Mouse (Mus musculus) hindlimb bud, embryonic 11.5 days (tissue): ENCODE results near the gene Klhl26.

Experiments used
- DNase-seq: peaks from one replicate; pipeline ENCODE4 v3.0.0-alpha.2; 2012; ENCODE audit warnings: low read depth, low spot score; ENCODE audit errors: extremely low spot score

The Klhl26 gene

GRCm38 (mm10) chr8:70501820-70502529 is 25.2 kb upstream of the Klhl26 start:
- no peak for DNase-seq

- DNase-seq = no peak
Measured at GRCm38 (mm10) chr8:70500386-70501301, 23.9 kb upstream of the Klhl26 start.

- DNase-seq = no peak
Measured at GRCm38 (mm10) chr8:70495771-70496062, 18.9 kb upstream of the Klhl26 start.

DNA sequence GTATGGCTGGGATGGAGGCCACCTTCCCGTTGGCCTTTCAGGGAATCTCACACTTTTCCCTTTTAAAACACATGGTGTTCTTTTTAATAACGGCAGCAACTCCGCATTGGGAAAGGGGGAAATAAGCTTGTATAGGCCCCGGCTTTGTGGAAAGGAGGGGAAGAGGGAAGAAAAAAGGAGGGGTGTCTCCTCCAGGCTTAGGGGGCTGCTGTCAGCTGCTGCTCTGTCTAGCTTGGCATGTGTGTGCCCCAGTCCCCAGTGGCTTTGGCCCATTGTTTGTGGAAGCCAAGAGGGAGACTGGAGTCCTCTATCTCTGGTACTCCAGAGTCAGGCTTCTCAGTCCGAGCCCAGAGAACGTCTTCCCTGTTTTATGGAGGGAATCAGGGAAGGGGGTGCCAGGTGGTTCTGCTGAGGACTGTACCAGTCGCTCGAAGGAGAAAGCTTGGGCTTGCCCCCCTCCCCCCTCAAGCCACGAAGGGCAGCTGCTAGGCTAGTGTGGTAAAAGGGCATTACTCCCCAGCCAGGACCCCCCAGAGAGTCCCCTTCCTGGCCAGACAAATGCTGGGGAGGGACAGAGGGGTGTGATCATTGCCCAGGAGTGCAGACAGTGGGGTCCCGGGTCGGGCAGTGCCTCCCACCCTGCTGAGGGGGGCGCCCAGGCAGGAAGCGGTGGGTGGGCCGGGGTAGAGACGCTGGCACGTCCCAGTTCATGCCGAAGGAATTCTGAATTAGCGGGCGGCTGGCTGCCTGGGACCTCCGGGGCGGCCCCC is 18.4 kb upstream of the Klhl26 start:
- DNase-seq = no peak

DNA sequence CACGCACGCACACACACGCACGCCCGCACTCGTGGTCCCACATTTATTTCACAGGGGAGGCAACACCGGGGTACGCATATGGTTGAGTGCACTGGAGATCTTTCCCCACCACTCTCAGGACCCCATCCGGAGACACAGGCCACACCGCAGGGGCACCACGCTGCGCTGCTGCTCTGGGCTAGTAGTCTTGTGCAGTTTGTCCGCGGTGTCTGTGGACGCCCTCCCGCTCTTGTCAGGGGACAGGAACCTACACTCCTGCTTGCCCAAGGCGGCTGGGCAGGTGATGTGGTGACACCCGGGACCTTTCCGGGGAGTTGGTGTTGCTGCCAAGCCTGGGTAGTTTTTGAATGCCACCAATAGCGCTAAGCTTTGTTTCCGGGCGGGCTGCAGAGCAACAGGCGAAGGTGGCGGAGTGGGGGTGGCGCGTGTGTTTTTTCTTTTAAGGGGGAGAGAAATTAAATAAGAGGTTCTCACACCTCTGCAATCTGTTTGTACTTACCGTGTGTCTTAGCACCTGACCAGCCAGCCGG is 17.7 kb upstream of the Klhl26 start:
- no peak for DNase-seq

- no peak for DNase-seq
Measured at GRCm38 (mm10) chr8:70493692-70494415, 17.1 kb upstream of the Klhl26 start.

DNA sequence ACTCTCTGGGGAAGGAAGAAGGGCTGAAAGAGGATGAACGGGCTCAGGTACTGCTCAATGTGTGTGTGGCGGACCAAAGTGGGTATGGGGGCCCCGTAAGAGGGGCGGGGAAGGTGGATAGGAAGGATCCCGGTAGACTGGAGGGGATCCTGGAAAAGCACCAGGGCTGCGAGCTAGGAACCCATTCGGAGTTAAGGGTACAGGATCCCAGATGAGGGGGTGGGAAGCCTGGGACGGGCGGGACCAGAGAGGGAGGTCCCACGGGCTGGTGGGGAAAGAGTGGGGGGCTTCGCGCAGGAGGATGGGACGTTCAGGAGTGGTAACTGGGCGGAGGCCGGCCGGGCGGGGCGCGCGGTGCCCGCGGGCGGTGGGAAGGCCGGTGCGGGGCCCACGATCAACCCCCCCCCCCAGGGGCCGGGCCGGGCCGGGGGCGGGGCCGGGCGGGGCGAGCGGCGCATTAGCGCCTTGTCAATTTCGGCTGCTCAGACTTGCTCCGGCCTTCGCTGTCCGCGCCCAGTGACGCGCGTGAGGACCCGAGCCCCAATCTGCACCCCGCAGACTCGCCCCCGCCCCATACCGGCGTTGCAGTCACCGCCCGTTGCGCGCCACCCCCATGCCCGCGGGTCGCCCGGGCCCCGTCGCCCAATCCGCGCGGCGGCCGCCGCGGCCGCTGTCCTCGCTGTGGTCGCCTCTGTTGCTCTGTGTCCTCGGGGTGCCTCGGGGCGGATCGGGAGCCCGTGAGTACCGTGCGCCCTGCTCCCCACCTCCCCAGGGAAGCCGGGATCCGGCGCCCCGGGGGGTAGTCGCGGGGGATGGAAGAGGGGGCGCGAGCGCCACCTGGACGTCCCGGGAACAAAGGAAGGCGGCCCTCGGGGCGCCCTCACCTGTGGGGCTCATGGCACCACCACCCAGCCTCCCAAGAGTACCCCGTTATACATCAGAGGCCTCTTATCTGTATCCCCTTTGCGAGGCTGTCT is 16.2 kb upstream of the Klhl26 start, which contains the start of gene Crlf1:
Gene Crlf1 (plus strand): TSS at position 495 of the 977 bp plus-strand sequence.
- DNase-seq = no peak

DNA sequence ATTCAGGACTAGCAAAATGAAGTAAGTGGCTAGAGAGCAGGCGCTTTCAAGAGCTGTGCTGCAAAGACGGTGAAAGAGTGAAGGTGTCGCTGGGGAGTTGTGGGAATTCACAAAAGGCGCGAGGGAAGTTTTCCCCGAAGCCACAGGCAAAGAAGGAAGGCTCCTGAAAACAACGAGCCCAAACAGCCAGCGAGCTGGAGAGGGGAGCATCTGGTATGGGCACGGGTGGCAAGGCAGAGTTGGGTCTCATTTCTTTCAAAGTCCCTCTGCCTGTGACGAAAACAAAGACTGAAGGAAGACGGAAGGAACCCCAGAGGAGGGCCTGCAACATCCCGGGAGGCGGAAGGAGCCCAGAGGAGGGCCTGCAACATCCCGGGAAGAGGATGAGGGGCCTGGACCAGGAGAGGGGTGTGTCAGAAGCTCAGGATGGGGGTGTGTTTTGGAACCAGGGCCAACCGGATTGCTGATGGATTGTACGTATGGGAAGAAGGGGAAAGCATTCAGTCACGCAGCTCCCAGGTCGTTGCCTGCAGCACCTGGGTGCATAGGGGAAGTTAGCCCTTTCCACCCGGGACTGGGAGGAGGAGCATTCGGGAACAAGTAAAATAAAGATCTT is 14.2 kb upstream of the Klhl26 start:
- no peak for DNase-seq

DNA sequence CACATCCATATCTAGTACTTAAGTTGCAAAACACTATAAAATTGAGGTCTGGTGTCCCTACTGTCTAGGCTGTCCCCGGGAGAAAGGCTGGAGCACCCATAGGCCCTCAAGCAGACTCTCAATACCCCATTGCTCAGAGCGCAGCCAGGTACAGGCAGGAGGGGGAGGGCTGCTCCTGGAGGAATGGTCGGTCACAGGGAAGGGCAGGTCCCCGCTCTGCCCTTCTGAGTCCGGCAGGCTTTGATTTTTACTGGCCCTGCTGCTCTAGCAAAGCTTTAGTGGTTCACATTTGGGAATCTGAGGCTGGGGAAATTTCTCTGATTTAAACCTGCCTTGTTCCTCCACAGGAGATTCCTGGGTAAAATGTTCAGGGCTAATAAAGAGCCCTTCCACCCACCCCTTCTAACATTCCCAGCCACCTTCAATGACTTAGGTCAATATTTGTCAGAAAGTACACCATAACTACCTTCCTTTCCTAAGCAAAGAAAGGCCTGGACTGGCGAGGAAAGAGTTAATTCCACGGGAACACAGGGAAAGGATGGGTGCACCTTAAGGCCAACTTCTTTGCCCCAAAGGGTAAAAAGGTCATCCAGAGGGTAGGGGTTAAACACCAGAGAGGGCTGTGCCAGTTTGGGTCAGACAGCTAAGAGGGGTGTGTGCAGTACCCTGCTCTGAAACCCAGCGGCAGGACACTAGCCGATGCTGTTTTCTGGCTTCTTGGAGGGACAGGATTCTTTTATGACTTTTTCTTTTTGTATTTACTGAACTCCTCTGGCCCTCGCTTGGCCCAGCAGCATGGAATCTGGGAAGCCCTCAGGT is 13.5 kb upstream of the Klhl26 start:
- DNase-seq = no peak

DNA sequence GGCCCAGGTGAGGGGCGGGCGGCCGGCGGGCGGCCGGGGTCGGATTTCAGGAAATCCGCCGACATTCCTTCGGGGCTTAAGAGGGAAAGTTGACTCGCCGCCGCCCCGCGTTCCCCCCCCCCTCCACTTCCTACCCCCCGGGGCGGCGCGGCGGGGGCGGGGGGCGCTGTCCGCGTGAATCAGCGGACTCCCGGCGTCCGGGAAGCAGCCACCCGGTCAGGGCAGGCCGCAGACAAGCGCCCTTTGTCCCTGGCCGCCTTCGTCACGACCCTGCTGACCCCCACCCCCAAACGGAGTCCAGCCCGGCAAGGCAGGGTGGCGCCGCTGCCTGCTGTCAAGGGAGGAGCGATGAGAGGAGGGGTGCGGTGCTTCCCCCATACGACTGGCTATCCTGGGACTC is 12.8 kb upstream of the Klhl26 start:
- no peak for DNase-seq

DNA sequence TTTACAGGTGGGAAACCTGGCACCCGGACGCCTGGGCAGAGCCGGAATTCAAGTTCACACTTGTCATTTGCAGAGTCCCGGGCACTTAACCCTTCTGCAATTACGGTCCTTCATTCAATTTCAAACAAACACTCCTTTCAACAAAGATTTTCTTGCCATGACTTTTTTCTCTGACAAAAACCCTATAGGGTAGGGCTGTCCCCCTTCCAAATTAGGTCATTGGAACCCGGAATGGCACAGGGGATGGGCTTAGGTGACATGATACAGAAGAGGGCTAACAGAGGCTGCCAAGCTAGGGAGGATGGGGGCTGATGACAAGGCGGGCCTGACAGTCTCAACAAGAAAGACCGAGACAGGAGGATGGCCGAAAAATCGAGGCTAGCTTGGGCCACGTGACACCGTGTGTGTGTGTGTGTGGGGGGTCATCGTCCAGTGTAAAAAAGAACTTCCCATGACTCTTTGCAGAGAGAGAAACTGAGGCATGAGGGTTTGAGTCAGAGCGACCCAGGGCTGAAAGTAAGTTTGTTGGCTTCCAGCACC is 12.2 kb upstream of the Klhl26 start:
- DNase-seq = no peak

DNA sequence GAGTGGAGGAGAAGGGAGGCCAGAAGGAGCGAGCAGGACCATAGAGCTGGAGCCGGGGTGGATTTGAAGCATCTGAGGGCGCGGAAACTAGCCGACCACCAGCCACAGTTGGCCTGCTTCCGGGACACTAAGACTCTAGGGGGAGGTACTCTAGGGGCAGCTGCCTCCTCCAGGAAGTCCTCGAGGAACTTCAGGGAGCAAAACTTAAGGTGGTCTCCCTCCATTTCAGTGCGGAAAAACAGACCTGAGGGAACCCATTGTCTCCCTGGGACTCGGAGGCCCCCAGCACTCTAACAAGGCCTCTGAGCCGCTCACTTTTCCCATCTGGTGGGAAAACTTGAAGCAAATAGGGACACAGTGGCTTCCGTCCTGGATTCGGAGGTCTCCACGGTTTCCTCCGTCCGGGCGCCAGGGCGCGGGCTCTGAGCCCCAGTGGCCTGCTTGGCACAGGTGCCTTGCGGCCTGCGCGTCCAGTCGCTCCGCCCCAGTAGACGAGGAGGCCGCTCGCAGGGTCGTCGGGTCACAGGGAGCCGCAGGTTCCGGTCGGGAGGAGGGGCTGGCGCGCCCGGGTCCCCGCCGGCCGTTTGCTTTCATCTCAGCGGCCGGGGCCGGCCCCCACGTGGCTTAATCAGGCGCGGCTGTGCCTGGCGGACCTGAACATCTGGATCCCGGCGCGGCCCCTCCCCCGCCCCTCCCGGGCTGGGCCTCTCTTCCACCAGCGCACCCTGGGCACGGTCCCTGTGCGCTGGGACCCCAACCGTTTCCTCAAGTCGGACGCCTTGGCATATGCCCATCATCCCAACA is 11.4 kb upstream of the Klhl26 start:
- no peak for DNase-seq

DNA sequence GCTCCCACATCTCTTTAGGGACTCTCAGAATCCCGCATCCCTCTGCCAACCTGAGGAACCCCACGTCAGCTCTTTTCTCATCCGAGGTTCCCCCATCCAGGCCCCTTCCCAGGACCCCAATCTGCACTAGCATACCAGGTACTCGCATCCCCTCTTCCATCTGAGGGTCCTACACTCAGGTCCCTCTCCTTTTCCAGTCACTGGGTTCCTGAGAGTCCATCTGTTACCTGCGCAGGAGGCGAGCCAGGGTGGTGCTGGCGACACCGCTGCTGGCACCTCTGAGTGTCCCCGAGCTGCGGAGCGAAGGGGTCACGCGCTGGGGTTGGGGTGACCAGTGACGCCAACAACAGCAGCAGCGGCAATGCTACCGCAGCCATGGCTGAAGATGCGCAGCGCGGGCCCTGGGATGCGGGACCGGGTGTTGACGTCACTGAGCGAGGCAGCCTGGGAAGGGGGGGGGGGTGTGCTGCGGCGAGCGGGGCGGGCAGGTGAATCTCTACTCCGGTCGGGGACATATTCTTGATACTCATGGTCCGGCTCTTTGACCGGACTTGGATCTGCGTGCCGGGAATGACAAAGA is 10.3 kb upstream of the Klhl26 start, which contains the start of gene Tmem59l:
Gene Tmem59l (minus strand): TSS at position 418 of the 580 bp plus-strand sequence.
- DNase-seq = no peak

- DNase-seq = no peak
Measured at GRCm38 (mm10) chr8:70486191-70486681, 9.5 kb upstream of the Klhl26 start.

DNA sequence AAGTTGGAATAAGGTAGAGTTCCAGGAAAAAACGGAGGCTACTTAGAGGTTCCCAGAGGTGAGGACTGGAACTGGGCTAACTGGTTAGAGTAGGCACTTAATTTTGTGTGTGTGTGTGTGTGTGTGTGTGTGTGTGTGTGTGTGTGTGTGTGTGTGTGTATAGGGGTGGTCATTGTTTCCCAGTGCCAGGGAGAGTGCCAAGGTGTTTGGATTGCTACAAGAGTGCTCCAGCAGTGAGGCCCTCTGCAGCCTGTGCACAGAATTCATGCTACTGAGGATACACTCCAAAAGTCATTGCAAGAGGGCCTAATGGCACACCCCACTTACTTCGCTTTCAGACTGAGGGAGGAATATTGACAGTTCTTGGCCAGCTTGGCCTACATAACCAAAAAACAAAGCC is 6.2 kb upstream of the Klhl26 start:
- DNase-seq = no peak

DNA sequence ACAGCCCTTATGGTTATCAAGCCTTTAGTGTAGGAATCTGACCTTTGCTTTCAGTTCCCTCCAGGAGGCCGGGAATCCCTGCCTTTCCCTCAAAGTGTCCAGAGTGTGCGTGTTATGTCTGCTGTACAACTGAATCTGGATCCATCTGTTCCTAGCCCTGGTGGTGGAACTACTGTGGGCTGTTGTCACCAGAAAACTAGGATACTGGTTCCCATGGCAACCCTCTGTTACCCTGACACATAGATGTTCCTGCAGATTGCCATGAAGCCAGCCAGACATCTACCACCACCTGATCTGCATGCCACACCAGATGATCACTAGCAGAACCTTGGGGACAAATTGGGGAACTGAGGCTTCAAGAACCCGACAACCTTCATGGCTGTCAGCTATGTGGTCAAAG is 5.1 kb upstream of the Klhl26 start:
- DNase-seq = no peak
